Comparison of ENCODE assay signal across 9 mouse cellular contexts in the genomic region with DNA sequence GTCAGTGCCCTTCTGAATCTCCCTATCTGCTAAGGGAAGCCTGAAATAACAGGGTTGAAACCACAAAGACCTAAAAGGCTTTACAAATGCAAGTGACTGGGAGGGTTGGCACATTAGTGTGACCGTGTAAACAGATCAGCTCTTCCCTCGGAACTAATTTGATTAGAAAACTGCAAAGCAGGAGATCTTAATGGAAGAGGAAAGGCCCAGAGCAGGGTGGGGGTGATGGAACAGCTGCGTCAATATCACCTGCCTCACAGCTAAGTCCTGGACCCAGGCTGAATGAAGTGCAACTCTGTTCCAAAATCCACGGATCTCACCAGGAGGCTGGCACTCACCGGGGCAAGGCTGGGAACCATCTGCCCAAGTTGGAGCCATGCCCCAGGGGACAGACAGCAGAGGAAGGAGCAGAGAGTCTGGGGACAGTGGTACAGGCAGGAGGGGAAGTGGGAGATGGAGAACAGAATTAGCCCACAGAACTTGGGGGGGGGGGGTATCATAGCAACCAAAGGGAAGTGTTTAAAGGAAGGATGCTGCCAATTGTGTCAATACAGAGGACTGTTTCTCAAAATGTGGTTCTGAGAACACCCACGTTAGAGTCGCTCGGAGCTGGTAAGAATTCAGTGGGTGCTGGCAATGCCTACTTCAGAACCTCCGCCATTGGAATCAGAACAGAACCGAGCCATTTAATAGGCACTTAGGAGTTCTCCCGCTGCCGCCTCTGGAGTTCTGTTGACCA. TPM values are rescaled to one million over a fixed set of nuclear protein-coding genes. Genes with fewer than 3 reads are reported as not detected.
A peak's percentile ranks its signal among the peaks of the same experiment; 100 is the strongest.
DNase-seq lines count a peak whose midpoint lies in the region.
"Had no signal": no experiment of that assay in that cellular context is flagged by ENCODE, and none has a peak within 500 bp of the region (broad histone marks: within the 10 kb centered on the region; RNA-seq: fewer than 3 reads in every experiment).

No protein-coding gene starts in this region.

- peak; percentile 3 for DNase-seq in embryo, embryonic 10.5 days (ENCODE audit: low spot score)
- DNase-seq in embryo, embryonic 11 days: no peak
- peak; percentile 50 to 82 for DNase-seq in frontal cortex, adult 2 months (ENCODE audit: extremely low spot score in 1 of 2, low spot score in 1 of 2)
- DNase-seq in left cerebral cortex, adult 8-10 months (ENCODE audit: low spot score in 2 of 2): peak; percentile 28 to 82
- DNase-seq in right cerebral cortex, postnatal 25 days: peak; percentile 79
- no peak for DNase-seq in ovary, postnatal 10 days (ENCODE audit: low spot score)
- DNase-seq in ovary, postnatal 36 days (ENCODE audit: low spot score): no peak
- DNase-seq in heart, adult 9 months (ENCODE audit: low spot score in 2 of 2): no peak

RNA-seq across cellular contexts. Expression of a gene that starts 14.4 kb away (rescaled TPM):
- 26.9 and 27.8 TPM in 2 replicates for polyA plus RNA-seq in frontal cortex, adult 2 months (2012; rRNA removed)
- 10 to 100 TPM; 12.9 to 15.7 (median 13.9) TPM for total RNA-seq in left cerebral cortex, adult 8-10 months (2022)

RNA-seq across cellular contexts. Expression of a gene that starts 26.0 kb away (rescaled TPM):
- 64.9 and 72.0 TPM in 2 replicates for polyA plus RNA-seq in frontal cortex, adult 2 months (2012; rRNA removed)
- total RNA-seq in left cerebral cortex, adult 8-10 months (2022): 100 to 1,000 TPM; 116 to 135 (median 120) TPM
- total RNA-seq: neutrophil, adult 5-6 weeks had no signal

Comparison
In these comparisons a context has a peak if more than half of its experiments do, and no peak if none do; other contexts are left out.
1. DNase-seq: peak in embryo, embryonic 10.5 days (single experiment), frontal cortex, adult 2 months (2 of 2), left cerebral cortex, adult 8-10 months (2 of 2) and right cerebral cortex, postnatal 25 days (single experiment); none in embryo, embryonic 11 days (single experiment), ovary, postnatal 10 days (single experiment), ovary, postnatal 36 days (single experiment) and heart, adult 9 months (0 of 2).